Mouse (Mus musculus) heart, adult 2 months (tissue): ENCODE measurements around the gene Zfp607b. TPM values are rescaled to one million over a fixed set of nuclear protein-coding genes. Genes with fewer than 3 reads are reported as not detected.

Experiments used
- DNase-seq, 2 experiments: peaks; one replicate each; pipeline ENCODE4 v3.0.0; 2021
- H3K27ac ChIP-seq: fragments of 200-600 bp; 2 replicates; pipeline ENCODE4 v1.8.1; 2022
- H3K27me3 ChIP-seq: fragments of 200-500 bp; 2 replicates; pipeline ENCODE4 v1.6.1; 2012; ENCODE audit warnings: mild to moderate bottlenecking, low read length, inconsistent platforms, mixed read lengths; ENCODE audit not compliant: control insufficient read depth, insufficient read depth
- H3K36me3 ChIP-seq: fragments of 200-500 bp; 2 replicates; pipeline ENCODE4 v1.6.1; 2012; ENCODE audit warnings: low read length, inconsistent platforms; ENCODE audit not compliant: control insufficient read depth, insufficient read depth
- H3K4me1 ChIP-seq: fragments of 200-500 bp; 2 replicates; pipeline ENCODE4 v1.6.1; 2011; ENCODE audit warnings: low read length; ENCODE audit not compliant: control insufficient read depth, insufficient read depth
- H3K4me3 ChIP-seq: fragments of 200-600 bp; 2 replicates; pipeline ENCODE4 v1.8.1; 2022
- H3K79me2 ChIP-seq: fragments of 200-500 bp; replicated peaks from 2 replicates; pipeline ENCODE4 v1.6.1; 2012; ENCODE audit warnings: mild to moderate bottlenecking, inconsistent platforms, low read length, moderate library complexity, mixed read lengths; ENCODE audit not compliant: control insufficient read depth, insufficient read depth
- H3K9ac ChIP-seq: fragments of 200-500 bp; 2 replicates; pipeline ENCODE4 v1.6.1; 2012; ENCODE audit warnings: low read depth, mild to moderate bottlenecking, control low read depth, inconsistent platforms, low read length, mixed read lengths
- CTCF ChIP-seq: fragments of 200-600 bp; IDR thresholded peaks from 2 replicates; pipeline ENCODE4 v1.8.1; 2022; ENCODE audit warnings: antibody characterized with exemption, mild to moderate bottlenecking, moderate library complexity
- EP300 ChIP-seq: fragments of 200-500 bp; IDR thresholded peaks from 2 replicates; pipeline ENCODE4 v1.6.1; 2011; ENCODE audit warnings: low read depth, low read length, control low read depth; ENCODE audit not compliant: insufficient read depth
- POLR2A ChIP-seq: fragments of 200-500 bp; IDR thresholded peaks from 2 replicates; pipeline ENCODE4 v1.6.1; 2011; ENCODE audit warnings: mild to moderate bottlenecking, low read depth, low read length, control low read depth; ENCODE audit not compliant: insufficient read depth
- WGBS: fragments of 180-500 bp; shearing (Covaris S2); methylation state at CpG from one replicate; pipeline ENCODE4 v1.1.7; 2018; 5-methylcytosine and 5-hydroxymethylcytosine counted together
- intact Hi-C: fragments of 180-260 bp; cut with DNase I; formaldehyde crosslinking; loops from one replicate; pipeline ENCODE4 v1.15.1; 2025
- polyA plus RNA-seq: library from polyadenylated mRNA; depleted of rRNA; stranded (reverse); fragments of >200 nt; gene quantifications from 2 replicates; pipeline ENCODE4 v1.2.3, GENCODE M21; 2012
- total RNA-seq, 2 experiments: library from RNA; stranded (reverse); gene quantifications; 2 replicates each; pipeline ENCODE4 v1.2.3; 2021

Gene Zfp607b
- total and polyA plus RNA-seq, 3 experiments = 0.20 to 0.52 (median 0.42) TPM

DNA sequence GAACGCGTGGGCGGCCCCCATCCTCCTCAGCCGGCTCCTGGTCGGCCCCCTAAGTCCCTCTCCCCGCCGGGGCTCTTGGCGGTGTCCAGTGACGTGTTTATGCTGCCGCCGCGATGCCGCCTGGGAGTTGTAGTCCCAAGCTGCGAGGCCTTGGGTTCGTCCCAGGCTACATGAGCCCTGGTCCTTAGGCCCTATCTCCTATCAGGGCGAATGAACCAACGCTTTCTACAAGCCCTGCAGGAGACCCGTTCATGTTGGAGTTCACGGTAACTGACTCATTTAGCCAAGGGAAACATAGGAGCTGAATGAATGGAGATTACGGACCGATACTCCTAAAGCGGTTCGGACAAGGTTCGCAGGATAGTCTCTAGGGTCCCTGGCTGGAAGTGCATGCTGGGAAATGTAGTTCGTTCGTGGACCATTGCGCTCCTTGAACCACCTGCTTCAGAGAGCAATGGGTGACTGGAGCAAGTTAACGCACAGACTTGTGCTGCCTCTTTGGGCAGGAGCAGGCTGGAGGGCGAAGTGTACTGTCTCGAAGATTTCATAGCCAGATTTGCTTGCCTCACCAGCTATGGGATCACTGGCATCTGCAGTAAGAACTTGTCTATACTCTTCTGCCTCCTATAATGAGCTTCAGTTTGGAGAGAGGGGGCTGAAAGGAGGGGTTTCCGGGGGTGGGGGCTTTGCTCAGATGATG lies 14.5 kb upstream of the Zfp607b start, which contains the start of gene Map3k10:
Gene Map3k10 (minus strand): TSS at position 77 of the 700 bp plus-strand sequence.
- intact Hi-C loops = loop anchor here (2.0 to 10.0 kb wide), 2 partner anchors 14 to 320 kb away; partner anchors contain the start of genes Gm20479, Shkbp1 and Zfp607b
- H3K27me3 ChIP-seq = no peaks in the 10 kb centered on the region
- no peaks in the 10 kb centered on the region for H3K36me3 ChIP-seq
- peaks cover 8% of the 10 kb centered on the region for H3K4me1 ChIP-seq
- TF ChIP-seq CTCF (no peak), POLR2A (peak; percentile 23; the same call in 1 of the 2 replicates), EP300 (0 out of 2 replicates have a peak, but pooled peaks have one; percentile 19)
- 1% methylated on average over 28 of the region's 31 CpGs for WGBS
- peak within 1 kb of the TSS; percentile 56 for H3K4me3 ChIP-seq
- peak within 1 kb of the TSS; percentile 95 for H3K27ac ChIP-seq
- peaks cover 2% of the 10 kb centered on the region; the same call in 1 of the 2 replicates for H3K79me2 ChIP-seq
- peak; percentile 95 to 97 for DNase-seq
- H3K9ac ChIP-seq = peak within 1 kb of the TSS; percentile 86

DNA sequence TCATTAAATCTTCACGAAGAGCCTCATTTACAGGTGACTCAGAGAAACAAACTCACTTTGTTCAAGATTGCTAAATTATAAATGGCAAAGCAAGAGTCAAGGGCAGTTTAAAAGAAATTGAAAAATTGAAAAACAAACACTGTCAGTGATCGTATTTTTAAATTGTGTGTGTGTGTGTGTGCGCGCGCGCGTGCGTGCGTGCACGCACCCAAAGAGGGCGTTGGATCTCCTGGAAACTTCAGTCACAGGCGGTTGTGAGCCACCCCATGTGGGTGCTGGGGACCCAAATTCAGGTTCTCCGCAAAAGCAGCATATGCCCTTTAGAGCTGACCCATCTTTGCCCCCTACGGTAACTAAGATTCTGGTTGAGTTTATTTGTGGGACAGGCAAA lies 13.9 kb upstream of the Zfp607b start:
- Histone ChIP-seq H3K79me2 (peaks cover 2% of the 10 kb centered on the region; the same call in 1 of the 2 replicates), H3K36me3 (no peaks in the 10 kb centered on the region), H3K4me3 (no peak overlapping the region), H3K27me3 (no peaks in the 10 kb centered on the region), H3K27ac (no peak overlapping the region), H3K9ac (no peak overlapping the region), H3K4me1 (peaks cover 8% of the 10 kb centered on the region)
- TF ChIP-seq EP300 (no peak), POLR2A (no peak), CTCF (no peak)
- no peak for DNase-seq
- intact Hi-C loops = loop anchor here (2.0 to 10.0 kb wide), 2 partner anchors 14 to 320 kb away; partner anchors contain the start of genes Gm20479, Shkbp1 and Zfp607b
- 30% methylated on average over 14 of the region's 14 CpGs for WGBS

DNA sequence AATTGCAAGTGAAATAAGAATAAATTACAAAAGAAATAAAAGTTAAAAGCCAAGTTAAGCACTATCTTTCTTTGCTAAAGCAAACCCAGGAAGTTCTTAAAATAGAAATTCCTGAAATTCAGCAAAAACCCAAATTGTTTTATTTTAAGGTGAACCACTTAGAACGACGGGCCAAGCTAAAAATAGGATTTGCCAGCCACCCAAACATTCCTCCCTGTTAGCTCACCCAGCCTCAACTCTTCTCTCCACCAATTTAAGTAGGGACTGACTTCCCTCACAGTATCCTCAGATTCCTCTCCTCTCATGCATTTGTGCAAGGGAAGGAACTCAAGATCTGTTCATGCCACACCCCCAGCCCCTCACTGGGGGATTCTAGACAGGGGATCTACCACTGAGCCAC lies 5.9 kb upstream of the Zfp607b start:
- 2% methylated on average over 2 of the region's 2 CpGs for WGBS
- Histone ChIP-seq H3K27me3 (no peaks in the 10 kb centered on the region), H3K36me3 (no peaks in the 10 kb centered on the region), H3K27ac (no peak overlapping the region), H3K9ac (no peak overlapping the region), H3K4me3 (no peak overlapping the region), H3K79me2 (no peaks in the 10 kb centered on the region), H3K4me1 (no peaks in the 10 kb centered on the region; the same call in 1 of the 2 replicates)
- TF ChIP-seq POLR2A (no peak), EP300 (no peak), CTCF (no peak)
- DNase-seq = no peak
- intact Hi-C loops = no loop called here

DNA sequence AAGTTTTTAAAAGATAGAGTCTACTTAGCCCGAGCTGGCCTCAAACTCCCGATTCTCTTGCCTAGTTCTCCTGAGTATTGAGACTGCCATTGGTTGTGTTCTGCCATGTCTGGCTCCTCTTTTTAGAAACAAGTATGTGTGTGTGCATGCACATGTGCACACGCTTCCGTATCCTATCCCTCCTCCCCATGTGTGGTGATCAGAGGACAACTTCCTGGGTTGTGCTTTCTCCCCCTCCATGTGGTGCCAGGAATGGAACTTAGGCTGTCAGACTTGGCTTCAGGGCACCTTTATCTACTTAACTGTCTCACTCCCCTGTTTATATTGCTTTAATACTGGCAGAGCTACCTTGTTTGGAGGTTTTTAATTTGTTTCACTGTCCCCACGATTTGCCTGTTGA lies 3.9 kb upstream of the Zfp607b start:
- no peak for DNase-seq
- Histone ChIP-seq H3K27me3 (no peaks in the 10 kb centered on the region), H3K4me3 (no peak overlapping the region), H3K27ac (no peak overlapping the region), H3K4me1 (no peaks in the 10 kb centered on the region; the same call in 1 of the 2 replicates), H3K36me3 (no peaks in the 10 kb centered on the region), H3K79me2 (no peaks in the 10 kb centered on the region), H3K9ac (no peak overlapping the region)
- WGBS = 23% methylated on average over 5 of the region's 5 CpGs
- intact Hi-C loops = loop anchor here (1.0 to 5.0 kb wide), 5 partner anchors 34 to 553 kb away; partner anchors contain the start of genes Akt2 and Ltbp4
- no peak for TF ChIP-seq POLR2A
- no peak for TF ChIP-seq EP300
- no peak for TF ChIP-seq CTCF

DNA sequence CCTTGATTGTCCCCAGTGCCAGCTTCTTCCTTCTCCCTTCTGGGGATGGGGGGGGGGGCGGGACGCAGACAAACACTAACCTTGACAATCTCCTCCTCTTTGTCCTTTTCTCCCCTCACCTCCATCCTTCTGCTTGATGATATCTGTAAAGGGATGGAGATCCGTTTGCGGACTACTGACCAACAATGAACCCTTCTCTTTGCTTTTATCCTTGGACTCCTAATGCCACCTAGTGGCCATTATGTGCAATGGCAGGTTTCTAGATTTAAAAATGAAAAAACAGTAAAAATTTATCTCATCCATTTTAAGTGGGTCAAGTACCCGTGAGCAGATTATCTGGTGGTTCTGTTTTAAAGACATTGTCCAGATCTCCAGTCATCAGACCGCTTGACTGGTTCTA lies 3.5 kb upstream of the Zfp607b start:
- Histone ChIP-seq H3K9ac (no peak overlapping the region), H3K4me1 (no peaks in the 10 kb centered on the region; the same call in 1 of the 2 replicates), H3K27ac (no peak overlapping the region), H3K79me2 (no peaks in the 10 kb centered on the region), H3K27me3 (no peaks in the 10 kb centered on the region), H3K4me3 (no peak overlapping the region), H3K36me3 (no peaks in the 10 kb centered on the region)
- intact Hi-C loops = loop anchor here (1.0 to 5.0 kb wide), 5 partner anchors 34 to 553 kb away; partner anchors contain the start of genes Akt2 and Ltbp4
- no peak for DNase-seq
- WGBS = 0% methylated on average over 6 of the region's 6 CpGs
- no peak for TF ChIP-seq EP300
- TF ChIP-seq CTCF = peak; percentile 80

DNA sequence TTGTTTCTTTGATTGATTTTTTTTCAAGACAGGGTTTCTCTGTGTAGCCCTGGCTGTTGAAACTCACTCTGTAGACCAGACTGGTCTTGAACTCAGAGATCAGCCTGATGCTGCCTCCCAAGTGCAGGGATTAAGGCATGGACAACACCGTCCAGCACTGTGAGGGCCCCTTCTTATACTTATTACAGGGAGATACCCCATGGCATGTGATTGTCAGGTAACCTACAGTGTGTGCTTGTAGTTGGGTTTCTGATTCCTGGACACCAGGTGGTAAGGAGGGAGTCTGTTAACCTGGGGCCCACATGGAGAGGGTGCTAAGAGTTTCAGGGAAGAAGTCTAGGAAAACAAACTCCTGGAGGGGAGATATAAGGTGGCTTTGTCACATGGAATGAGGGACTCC lies 2.1 kb upstream of the Zfp607b start:
- no peak for DNase-seq
- Histone ChIP-seq H3K79me2 (no peaks in the 10 kb centered on the region), H3K4me1 (no peaks in the 10 kb centered on the region; the same call in 1 of the 2 replicates), H3K27ac (no peak overlapping the region), H3K36me3 (no peaks in the 10 kb centered on the region), H3K9ac (no peak overlapping the region), H3K4me3 (no peak overlapping the region), H3K27me3 (no peaks in the 10 kb centered on the region)
- intact Hi-C loops = loop anchor here (5.0 kb wide), 3 partner anchors 95 to 555 kb away; partner anchors contain the start of genes Akt2 and Ltbp4
- TF ChIP-seq EP300 = no peak
- no peak for TF ChIP-seq CTCF
- no peak for TF ChIP-seq POLR2A
- 88% methylated on average over 1 of the region's 1 CpGs for WGBS
